Mouse (Mus musculus) heart, adult 2 months (tissue): Measurements from ENCODE around the gene Sh3glb1.

Experiments used
- CTCF ChIP-seq: fragments of 200-600 bp; IDR thresholded peaks from 2 replicates; pipeline ENCODE4 v1.8.1; 2022; ENCODE audit warnings: antibody characterized with exemption, mild to moderate bottlenecking, moderate library complexity
- EP300 ChIP-seq: fragments of 200-500 bp; IDR thresholded peaks from 2 replicates; pipeline ENCODE4 v1.6.1; 2011; ENCODE audit warnings: low read depth, low read length, control low read depth; ENCODE audit not compliant: insufficient read depth
- POLR2A ChIP-seq: fragments of 200-500 bp; IDR thresholded peaks from 2 replicates; pipeline ENCODE4 v1.6.1; 2011; ENCODE audit warnings: mild to moderate bottlenecking, low read depth, low read length, control low read depth; ENCODE audit not compliant: insufficient read depth

GRCm38 (mm10) chr3:144708612-144709011 is 11.5 kb downstream of the Sh3glb1 start:
- TF ChIP-seq EP300, result no peak
- TF ChIP-seq CTCF, result no peak
- TF ChIP-seq POLR2A, result no peak
